Comparison of ENCODE assay signal across 20 mouse cellular contexts in the genomic region with DNA sequence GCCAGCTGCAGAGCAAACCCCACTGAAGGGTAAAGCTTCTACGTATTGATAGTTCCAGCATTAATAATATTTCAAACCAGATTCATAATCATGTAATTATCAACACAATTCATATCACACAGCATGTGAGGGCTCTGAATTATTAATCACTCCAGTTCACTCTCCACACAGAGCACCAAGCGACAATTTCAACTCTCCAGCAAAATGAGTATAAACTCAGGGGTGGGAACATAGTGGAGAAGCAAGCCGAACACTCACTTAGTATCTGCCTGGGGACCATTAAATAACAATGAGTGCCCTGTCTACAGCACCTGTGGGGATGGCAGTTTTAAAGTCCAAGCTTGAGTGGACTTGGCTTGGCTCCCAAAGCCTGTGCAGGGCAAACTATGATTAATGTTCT.
"Had no signal": no experiment of that assay in that cellular context is flagged by ENCODE, and none has a peak within 500 bp of the region (broad histone marks: within the 10 kb centered on the region; RNA-seq: fewer than 3 reads in every experiment).

No protein-coding gene starts in this region.

- H3K4me2 ChIP-seq: limb, embryonic 13.5 days; liver, embryonic 12.5 days; liver, embryonic 15.5 days; lung, embryonic 15.5 days; midbrain, embryonic 13.5 days had no signal

- H3K27ac ChIP-seq: kidney, postnatal 0 days; limb, embryonic 10.5 days; limb, embryonic 13.5 days; liver, embryonic 12.5 days; liver, embryonic 15.5 days; lung, embryonic 15.5 days; midbrain, embryonic 10.5 days; midbrain, embryonic 13.5 days had no signal

- H3K9ac ChIP-seq: limb, embryonic 13.5 days; liver, embryonic 12.5 days; liver, embryonic 15.5 days; lung, embryonic 15.5 days; midbrain, embryonic 13.5 days had no signal

- H3K9me3 ChIP-seq: limb, embryonic 10.5 days; limb, embryonic 13.5 days; liver, embryonic 12.5 days; liver, embryonic 15.5 days; lung, embryonic 15.5 days; midbrain, embryonic 10.5 days; midbrain, embryonic 13.5 days had no signal

- H3K36me3 ChIP-seq: limb, embryonic 10.5 days; limb, embryonic 13.5 days; liver, embryonic 12.5 days; liver, embryonic 15.5 days; lung, embryonic 15.5 days; midbrain, embryonic 10.5 days; midbrain, embryonic 13.5 days had no signal

- H3K27me3 ChIP-seq: limb, embryonic 13.5 days; liver, embryonic 12.5 days; liver, embryonic 15.5 days; lung, embryonic 15.5 days; megakaryocyte, embryonic 14.5 days; midbrain, embryonic 13.5 days had no signal

- DNase-seq: layer of hippocampus, postnatal 36 days; liver; lung, adult 18-20 months; lung, postnatal 10 days; lung, postnatal 36 days; thymus, adult 2 months; thymus, postnatal 14 days; thymus, postnatal 4 days had no signal

- H3K4me1 ChIP-seq: limb, embryonic 10.5 days; liver, embryonic 12.5 days; liver, embryonic 15.5 days; megakaryocyte, embryonic 14.5 days; midbrain, embryonic 13.5 days had no signal

- ATAC-seq: intestine, postnatal 0 days; liver, embryonic 12.5 days; midbrain, embryonic 13.5 days; midbrain, embryonic 16.5 days had no signal

- H3K4me3 ChIP-seq: limb, embryonic 10.5 days; limb, embryonic 13.5 days; liver, embryonic 12.5 days; liver, embryonic 15.5 days; lung, embryonic 15.5 days; megakaryocyte, embryonic 14.5 days; midbrain, embryonic 10.5 days; midbrain, embryonic 13.5 days; myocyte had no signal
